Mouse (Mus musculus): Measurements from ENCODE around the gene Kctd10.

The Kctd10 gene

GRCm38 (mm10) chr5:114342996-114343395, 37.3 kb downstream of the Kctd10 start:
- no peak for DNase-seq

GRCm38 (mm10) chr5:114323791-114324507, 56.4 kb downstream of the Kctd10 start:
- no peak for DNase-seq

GRCm38 (mm10) chr5:114323105-114323790, 57.1 kb downstream of the Kctd10 start:
- no peak for DNase-seq

Data from cerebellum, adult 11-12 months (tissue).